Mouse (Mus musculus) heart, adult 11 months (tissue): Measurements from ENCODE around the gene Ptpn5.

ENCODE experiments used
- DNase-seq: peaks from one replicate; pipeline ENCODE4 v3.0.0; 2022

Ptpn5 gene

DNA sequence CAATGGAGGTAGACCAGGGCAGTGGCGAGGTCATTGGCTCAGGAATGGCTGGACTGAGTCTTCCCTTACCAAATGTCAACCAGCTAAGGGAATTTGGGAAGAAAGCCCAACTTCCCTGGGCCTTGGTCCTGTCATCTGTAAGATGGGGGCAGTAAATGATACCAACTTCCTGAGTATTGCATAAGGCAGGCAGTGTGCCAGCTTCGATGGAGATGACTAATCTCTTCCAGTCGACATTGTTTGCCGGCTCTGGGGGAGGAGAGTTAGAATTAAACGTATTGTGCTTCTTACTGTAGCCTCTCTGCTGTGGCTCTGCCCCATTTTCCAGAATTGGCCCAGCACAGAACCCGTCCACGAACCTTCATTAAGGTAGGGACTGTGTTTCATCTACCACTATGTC is 23.0 kb downstream of the Ptpn5 start:
- DNase-seq, result no peak

DNA sequence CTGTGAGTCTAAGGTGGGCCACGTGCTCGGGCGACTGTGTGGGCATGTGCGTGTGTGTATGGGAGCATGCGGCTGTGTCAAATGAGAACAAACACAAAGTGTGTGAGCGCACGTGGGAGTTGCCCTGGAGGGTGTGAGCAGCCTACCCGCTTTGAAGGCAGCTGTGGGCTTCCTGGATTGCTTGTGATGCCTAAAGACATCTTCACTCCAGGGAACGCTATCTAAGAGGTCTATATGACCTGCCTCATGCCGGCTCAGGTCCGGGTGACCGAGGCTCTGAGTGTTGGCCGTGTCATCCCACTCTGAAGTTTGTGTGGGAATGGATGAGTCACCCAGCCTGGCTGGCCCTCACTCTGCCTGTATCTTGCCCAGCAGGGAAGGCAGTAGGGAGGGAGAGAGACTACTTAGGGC is 24.7 kb downstream of the Ptpn5 start:
- no peak for DNase-seq

DNA sequence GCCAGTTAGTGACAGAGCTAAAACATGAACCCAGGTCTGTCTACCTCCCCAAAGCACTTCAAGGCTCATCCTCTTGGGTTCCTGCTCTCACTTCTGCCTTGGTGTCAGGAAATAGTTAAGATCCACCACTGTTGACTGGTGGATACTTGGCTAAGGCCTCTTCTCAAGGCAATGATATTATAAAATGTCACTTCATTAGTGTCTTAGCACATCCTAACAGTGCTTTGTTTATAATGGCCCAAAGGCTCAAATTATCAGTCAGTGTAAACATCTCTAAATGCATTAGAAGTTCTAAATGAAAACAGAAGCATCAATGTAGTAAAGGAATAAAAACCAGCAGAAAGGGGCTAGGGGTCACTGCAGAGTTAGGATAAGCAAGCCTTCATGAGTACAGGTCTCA is 26.5 kb downstream of the Ptpn5 start:
- DNase-seq, result no peak

DNA sequence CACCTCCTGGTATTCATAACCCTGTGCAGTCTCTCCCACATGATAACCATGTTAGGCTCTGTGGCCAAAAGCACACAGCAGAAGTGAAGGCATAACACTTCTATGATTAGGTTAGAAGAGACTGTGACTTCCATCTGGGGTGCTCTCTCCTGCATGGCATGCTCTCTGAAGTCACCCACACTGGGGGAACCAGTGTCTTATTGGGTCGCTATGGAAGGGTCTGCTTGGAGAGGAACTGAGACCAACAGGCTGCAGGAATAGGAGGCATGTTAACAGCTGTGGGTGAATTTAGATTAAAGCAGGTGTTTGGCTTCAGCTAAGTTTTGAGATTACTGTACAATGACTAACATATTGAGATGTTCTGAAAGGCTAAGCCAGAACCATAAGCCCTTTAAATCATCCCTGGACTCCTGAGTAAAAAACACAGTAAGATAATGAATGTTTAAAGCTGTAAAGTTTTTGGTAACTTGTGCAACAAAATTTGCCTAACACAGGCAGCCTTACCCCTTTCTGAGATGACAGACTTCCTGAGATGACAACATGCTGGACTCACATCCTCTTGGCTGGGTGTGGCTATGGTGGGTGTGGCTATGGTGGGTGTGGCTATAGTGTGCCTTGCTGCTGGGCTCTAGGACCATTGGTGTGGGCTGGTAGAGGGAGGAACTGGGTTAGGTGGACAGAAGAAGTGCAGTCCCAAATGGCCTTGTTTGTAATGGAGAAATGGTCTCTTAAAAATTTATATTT is 29.6 kb downstream of the Ptpn5 start:
- DNase-seq, result peak; percentile 89

DNA sequence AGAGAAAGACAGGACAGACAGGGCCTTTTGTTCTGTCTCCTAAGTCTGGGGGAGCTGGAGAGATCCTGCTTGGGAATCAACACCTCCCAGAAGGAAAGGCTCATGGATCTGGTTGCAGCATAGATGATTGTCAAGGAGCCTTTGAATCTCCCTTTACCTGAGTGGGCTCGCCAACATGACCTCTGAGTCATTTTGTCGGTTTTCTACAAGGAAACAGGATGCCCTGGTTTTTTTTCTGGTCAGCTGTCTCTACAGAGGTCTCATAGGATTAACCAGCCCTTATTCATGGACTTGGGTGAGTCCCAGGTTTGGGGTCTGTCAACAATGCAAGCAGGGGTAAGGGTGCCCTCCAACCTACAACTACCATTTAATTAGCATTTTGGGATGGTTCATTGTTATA is 30.5 kb downstream of the Ptpn5 start:
- no peak for DNase-seq

DNA sequence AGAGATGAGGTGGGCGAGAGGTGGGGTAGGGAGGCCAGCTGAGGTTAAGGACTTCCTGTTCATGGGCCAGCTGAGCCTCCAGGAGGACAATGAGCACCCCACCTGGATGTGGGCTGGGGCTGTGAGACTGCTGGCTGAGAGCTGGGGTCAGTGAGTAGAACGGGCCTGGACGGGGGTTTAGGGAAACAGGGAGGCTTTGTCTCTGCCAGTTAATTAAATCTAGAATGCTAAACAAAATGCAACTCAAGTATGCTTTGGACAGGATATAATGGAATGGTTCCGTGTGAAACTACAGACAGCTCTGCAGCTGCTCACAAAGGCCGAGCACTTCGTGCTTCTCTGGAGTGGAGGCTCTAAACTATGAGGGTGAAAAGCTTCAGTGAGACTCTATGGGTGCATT is 32.9 kb downstream of the Ptpn5 start:
- DNase-seq, result no peak

DNA sequence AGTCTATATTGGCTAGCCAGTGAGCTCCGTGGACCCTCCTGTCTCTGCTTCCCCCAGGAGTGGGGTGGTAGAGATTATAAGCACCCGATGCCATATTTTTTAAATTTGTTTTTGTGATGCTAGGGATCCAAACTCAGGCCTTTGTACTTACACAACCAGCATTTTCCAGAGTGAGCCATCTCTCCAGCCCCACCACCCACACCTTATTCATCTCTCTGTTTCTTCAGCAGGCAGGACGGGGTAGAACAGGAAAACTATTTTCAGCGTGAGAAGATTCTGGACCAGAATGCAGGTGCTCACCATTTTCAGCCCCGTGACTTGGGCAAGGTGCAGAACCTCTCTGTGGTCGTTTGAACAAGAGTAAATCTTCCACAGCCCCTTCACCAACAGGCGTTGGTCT is 34.2 kb downstream of the Ptpn5 start:
- no peak for DNase-seq

DNA sequence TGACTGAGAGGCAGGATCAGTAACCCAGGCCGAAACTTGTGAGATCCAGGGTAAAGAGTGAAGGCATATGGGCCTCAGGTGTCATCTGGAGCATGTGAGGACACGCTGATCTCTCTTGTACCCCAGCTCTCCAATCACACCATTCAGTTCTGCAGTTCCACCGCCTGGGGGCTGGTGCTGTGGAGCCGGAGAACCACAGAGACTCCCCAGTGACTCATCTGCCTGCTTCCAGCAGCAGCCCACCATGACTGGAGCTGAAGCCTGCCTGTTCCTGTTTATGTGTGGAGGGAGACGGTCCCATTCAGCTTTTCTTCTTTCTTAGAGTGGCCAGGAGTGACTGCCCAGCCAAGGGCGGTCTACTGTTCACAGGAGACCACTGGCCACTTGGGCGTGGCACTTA is 35.4 kb downstream of the Ptpn5 start:
- no peak for DNase-seq

DNA sequence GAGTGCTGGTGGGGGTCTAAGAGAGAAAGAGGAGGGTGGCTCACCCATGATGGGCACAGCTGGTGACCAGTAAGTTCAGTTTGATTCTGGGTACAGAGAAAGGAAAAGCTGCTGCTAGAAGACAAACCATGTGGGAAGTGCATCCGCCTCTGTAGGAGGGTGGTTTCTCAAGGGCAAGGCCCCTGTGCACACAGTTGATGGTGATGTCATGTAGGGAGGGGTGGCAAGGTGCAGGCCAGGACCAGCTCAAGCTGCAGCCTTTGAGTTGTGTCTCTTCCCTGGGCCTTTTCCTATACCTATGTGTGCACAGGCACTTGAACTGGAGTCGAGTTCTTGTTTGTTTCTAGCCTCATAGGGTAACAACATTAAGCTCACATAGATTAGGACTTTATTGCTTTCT is 38.5 kb downstream of the Ptpn5 start:
- no peak for DNase-seq

DNA sequence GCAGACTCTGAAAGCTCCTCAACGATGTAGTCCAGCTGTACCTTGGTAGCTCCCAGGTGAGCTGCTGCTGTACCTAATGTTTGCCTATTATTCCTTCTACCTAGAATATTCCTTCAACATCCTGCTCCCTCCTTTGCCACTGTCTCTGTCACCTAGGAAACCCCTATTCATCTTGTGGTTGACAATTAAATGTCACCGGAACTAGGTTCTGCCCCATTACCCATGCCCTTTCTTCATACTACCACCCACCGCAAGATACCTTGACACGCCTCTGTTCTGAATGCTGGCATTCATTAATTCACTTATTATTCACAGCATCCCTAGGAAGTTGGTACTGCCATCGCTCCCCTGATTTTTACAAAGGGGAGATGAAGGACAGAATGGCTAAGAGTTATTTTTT is 39.5 kb downstream of the Ptpn5 start:
- no peak for DNase-seq

DNA sequence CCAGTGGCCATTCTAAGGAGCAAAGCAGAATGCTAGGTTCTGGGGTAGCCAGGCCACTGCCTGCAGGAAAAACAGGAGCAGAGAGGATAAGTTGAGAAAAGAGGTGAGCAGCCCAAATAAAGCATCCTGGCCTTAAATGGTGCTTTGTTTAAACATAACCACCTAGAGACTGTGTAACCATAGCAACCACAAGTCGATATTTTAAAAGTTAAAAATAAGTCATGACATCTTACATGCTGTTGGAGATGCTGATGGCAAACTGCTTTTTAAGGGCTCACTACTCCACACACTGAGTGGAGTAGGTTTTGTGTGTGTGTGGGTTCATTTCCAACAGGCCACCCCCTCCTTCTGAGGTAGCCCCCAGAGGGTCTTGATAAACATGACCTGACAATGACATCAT is 48.4 kb downstream of the Ptpn5 start:
- no peak for DNase-seq

DNA sequence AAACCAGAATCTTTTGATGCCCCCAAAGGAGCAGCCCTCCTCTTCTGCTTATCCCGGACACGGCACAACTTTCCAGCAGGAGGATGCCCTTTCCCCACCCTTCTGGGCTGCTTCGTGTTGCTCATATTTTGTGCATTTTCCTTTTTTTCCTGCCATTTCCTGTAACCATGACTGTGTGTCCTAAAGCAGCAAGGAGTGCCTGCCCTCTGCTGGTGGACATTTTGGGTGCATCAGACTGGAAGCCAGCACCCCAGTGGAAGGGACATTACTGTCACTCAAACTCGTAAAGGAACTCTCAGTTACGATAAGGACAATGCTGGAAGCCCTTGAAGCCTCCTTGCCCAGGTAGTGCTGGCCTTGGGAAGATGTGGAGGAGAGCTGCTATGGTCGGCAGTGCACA is 52.2 kb downstream of the Ptpn5 start:
- peak; percentile 94 for DNase-seq

DNA sequence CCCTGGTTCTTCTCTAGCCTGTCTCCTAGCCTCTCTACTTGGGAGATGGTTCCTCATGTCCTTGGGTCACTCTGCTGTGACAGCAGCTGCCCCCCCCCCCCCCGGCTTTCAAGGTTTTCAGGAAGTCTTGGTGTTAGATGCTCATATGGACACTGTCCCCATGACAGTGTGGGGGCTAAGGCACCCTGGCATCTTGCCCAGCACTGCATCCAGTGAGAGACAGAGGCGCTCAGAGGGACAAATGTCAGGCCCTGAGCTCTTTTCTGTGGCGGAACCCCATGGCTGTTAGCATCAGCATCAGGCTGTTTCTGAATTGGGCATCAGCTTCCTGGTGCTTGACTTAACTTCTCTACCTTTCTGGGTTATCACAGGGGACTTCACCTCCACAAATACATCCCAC is 52.6 kb downstream of the Ptpn5 start:
- DNase-seq, result no peak

DNA sequence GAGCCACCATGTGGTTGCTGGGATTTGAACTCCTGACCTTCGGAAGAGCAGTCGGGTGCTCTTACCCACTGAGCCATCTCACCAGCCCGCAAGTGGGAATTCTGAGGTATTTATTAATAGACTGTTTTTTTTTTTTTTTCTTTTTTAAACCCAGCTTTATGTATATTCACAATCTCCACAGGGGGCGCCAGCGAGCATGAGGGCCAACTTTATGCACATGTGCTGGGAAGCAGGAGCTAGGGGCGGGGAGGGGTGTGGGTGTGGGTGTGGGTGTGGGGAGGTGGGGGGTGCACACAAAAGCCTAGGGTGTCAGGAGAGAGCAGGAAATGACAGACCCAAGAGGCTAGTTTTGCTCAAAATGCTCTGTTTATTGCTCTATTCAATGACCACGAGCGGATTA is 56.0 kb downstream of the Ptpn5 start:
- no peak for DNase-seq

DNA sequence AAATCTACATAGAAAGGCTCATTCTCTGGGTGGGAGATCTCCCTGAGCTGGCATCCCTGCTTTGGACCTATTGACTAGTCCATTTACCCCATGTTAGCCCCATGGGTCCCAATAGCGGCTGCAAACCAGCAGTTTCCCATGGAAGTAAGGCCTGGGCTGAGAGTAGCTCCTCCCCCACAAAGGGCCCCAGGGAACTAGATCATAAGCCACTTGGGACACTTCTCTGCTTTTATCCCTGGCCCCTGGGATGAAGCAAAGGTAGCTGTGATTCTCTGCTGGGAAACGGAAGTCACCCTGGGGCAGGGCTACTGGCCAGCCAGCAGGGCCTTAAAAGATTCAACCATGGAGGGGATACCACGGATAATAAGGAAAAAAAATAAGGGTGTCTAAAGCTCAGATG is 56.8 kb downstream of the Ptpn5 start:
- DNase-seq, result peak; percentile 92

DNA sequence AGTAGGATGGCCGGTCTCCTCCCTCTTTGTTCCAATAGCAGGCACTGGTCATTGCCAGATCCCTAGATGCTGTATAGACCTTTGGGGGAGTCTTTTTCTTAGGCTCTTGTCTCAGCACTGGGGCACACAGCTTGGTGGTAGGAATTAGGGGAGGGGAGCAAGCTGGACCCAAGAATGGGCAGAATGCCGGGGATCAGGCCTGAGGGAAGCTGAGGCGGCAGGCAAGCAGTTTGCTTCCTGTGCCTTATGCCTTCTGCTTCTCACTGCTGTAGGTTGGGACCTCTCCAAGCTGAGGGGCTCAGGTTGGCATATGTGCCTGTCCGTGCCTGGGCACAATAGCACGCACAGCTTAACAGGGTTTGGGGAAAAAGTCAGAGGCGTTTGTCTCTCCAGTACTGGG is 57.3 kb downstream of the Ptpn5 start:
- DNase-seq, result no peak

DNA sequence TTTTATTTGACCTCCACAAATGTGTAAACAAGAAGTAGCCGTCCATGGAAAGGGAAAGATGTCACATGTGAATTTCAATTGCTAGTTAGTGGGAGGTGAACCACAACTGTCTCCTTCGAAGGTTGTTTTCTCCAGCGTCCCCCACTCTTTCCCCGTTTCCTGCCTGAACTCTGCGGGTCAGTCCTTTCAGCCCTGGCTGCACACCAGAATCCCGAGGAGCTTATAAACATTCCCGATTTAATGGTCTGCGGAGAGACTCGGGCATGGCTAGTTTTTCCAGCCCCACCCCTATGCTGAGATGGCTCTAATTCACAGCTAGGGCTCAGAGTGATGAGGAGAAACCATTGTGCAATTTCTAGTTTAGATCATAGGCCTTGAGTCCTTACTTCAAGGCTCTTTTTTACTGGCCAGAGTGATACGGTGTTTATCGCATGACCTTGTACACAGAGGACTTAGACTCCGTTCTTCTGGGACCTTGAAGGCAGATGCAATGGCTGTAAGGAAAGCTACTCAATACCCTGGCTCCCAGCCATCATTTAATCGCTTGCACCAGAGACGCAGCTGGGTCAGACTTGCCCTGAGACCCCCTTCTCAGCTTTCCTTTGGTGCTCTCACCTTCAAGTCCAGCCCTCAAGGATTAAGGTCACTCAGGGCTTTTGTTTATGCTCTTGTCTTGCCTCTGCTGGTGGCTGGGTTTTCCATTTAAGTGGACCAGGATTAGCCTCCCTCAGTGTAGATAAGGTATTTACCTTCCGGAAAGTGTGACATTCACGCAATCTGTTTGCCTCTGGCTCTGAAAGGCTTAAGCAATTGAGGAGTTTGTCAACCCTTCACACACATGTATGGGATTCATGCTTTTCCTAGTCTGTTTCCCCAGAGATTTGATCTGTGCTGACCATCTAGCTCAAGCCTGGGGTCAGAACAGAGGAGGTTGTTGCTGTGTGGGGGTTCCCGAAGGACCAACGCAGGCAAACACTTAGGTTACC is 59.7 kb downstream of the Ptpn5 start:
- DNase-seq, result peak; percentile 90

DNA sequence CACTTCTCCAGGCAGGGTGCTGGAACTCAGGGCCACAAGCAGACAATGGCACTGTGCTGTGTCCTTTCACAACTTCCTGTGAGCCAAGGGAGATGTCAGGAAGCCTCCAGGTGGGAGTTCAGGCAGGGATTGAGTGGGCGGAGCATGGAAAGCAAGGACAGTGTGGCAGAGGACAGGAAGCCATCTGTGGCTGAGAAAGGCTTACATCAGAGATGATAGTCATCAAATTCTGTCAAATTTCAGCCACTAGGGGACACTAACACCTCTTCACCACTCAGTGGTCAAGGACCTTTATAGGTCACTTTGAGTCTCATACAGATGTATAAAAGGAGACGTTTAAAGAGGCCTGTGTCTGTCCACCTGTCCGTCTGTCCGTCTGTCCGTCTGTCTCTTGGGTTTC is 60.9 kb downstream of the Ptpn5 start:
- DNase-seq, result peak; percentile 89

DNA sequence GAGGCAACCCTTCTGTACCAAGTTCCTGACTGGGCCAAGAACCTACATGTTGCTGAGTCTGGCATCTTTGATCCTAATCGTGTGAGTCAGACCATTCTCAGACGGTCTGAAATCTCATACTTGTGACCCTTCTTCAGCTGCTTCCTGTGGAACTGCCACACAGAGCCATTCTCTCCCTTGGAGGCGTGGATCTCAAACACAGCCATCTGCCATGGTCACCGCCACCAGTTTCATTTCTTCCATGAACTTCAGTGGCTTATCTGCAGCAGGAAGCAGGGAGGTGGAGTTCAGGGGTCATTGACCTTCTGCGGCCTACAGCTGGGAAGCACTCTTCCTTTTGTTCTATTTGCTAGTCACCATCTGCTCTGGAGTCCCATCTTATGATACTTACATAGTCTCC is 65.6 kb downstream of the Ptpn5 start:
- DNase-seq, result peak; percentile 98

DNA sequence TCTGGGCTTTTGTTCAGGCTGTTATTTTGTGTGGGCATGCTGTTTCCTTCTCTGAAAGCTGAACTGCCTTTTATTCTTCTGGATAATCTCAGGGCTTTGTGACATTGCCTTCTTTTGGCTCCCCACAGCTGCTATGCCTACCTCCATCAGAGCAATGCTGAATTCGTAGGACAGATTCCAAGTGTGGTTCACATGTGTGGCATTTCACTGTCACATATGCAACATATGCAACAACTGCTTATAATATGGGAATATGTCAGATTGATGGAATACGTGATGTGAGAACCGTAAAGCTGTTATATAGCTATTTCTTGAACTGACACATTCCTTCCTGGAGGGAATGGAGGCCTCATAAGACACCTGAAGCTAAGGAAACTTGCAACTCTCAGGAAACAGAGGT is 66.5 kb downstream of the Ptpn5 start:
- no peak for DNase-seq

DNA sequence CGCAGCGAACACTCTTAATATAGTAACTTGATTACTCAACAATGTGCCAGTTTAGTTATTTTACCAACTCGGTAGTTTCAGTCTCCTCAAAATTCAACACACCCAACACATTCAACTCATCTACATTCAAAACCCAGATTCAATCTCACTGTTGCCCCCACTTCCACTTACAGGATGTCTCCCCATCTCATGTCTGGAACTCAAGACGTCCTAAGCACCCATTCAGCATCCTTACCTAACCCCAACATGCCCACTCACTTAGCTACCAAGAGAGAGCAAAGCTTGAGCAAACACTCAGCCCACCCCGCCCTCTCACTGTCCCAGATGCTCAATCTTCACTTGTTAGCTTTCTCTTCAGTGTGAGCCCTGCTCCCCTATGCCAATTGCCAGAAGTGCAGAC is 71.9 kb downstream of the Ptpn5 start:
- no peak for DNase-seq

DNA sequence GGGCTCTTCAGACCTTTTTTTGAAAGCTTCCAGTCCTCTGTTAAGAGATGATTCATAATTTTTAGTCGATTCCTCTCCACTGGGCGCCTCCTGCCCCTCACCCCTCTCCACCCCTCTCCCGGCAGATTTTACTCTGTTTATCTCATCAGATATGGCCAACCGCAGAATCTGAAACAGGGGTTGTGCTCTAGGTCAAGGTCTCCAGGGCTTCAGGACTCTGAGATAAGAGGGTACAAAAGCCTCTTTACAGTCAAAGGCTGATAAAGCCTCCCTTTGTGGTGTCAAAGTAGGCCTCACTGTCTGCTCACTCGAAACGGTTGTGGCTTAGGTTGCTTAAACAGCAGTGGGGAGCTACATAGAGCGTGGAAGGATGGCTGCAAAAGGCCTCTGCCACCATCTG is 74.1 kb downstream of the Ptpn5 start:
- DNase-seq, result no peak

DNA sequence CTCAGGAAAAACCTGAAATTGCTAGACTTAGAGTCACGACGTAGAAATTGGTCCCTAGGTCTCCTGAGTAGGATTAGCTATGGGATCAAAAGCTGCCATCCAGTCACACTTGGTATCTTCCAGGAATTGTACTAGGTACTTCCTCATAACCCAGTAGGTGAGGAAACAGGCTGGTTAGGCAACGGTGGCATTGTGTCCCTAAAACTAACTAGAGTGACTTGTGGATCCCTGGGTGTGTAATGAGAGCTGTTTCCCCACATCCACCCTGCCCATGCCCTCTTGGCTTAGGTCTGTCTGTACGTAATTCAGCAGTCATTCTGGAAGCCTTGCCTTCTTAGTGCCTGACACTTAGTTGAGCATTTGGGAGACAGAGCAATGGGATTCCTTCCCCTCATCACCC is 77.2 kb downstream of the Ptpn5 start:
- DNase-seq, result no peak

DNA sequence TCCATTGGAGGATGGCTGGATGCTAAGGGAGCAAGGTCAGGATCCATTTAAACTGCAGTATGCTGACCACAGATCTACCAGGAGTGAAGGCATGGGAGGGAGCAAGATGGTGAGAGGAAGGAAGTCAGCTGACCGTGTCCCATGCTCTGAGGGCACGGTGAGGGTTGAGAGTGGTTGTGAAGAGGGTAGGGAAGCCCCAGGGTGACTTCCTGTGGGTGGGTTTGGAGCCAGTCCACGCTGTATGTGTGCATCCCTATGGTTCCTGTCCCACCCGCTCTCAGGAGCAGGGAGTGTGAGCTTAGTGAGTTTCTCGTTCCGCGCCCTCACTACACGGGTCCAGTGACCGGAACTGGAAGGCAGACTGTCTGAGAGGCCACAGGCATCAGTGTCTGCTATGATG is 77.7 kb downstream of the Ptpn5 start:
- peak; percentile 97 for DNase-seq
